Mouse (Mus musculus) spleen, adult 2 months (tissue): ENCODE results near the gene Ptprm.

Source experiments
- CTCF ChIP-seq: fragments of 200-500 bp; IDR thresholded peaks from 2 replicates; pipeline ENCODE4 v1.5.1; 2011; ENCODE audit warnings: mild to moderate bottlenecking, inconsistent platforms; ENCODE audit not compliant: insufficient read depth, insufficient read length, insufficient replicate concordance; ENCODE audit errors: extremely low read depth
- POLR2A ChIP-seq: fragments of 200-500 bp; IDR thresholded peaks from 2 replicates; pipeline ENCODE4 v1.6.1; 2011; ENCODE audit warnings: low read depth, low read length, inconsistent platforms

DNA sequence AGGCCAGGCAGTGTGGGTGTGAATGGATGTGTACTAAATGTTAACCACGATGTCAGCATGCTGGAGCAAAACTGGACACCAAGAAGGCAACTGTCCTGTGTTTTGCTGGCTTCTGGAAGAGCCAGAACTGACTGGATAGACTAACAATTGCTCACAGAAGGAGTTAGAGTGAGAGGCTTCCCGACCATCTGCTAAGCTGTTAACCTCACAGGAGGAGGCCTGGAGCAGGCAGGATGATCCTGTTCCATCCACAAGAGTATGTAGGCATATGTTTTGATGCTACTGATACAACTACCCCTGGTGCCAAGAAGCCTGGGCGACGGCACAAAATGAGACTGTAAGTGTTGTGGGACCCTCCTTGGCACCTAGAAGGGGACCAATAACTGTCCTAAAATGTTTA is 444.4 kb downstream of the Ptprm start:
- no peak for TF ChIP-seq POLR2A
- no peak for TF ChIP-seq CTCF
